Mouse (Mus musculus): Measurements from ENCODE around the gene Kctd4.

DNA sequence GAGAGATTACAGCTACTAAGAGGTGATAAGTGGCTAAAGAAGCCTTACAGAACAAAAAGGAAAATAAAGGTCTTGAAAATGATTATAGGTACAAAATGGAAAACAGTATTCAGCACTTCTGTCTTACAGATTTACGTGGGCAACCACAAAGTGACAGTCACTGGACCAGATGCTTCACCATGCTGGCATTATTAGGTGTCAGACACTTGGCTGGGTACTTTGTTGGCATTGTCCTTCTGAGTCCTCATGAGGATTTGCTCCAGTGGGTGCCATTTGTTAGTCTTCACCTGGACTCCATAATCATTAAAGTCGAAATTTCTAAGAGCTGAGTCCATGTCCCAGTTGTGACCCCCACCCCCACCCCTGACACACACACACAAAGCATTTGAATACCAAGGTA, 59.5 kb downstream of the Kctd4 start:
- TF ChIP-seq CTCF (IDR thresholded peaks at IDR 0.05; ENCODE audit: low read depth, low read length) (no peak), EP300 (IDR thresholded peaks at IDR 0.05; ENCODE audit: insufficient read depth, low read depth, low read length) (no peak)

Data from ES-Bruce4 (cell line).